10 mouse cellular contexts compared by ENCODE assay signal in the genomic region with DNA sequence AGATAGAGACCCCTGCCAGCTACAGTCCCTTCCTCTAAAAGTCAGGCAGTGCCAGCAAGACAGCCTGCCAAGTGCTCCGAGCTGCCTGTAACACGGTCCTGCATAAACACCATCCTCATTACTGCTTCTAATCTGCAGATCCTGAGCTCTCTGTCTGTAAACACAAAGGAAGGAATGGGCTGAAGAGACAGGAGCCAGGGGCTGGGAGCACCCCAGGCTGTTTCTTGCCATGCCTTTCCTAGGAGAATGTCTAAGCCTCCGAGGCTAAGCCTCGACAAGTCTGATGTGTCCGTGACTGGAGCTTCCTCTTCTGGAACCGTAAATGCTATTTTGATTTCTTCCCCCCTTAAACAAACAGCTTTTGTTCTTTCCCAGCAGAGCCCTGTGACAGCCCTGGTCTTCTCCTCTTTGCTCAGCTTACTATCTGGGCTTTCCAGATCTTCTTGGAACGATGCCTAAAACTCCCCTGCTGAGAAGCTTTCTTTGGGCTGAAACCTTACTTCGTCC. TPM values are rescaled to one million over a fixed set of nuclear protein-coding genes. Genes with fewer than 3 reads are reported as not detected.
DNase-seq lines count a peak whose midpoint lies in the region; ATAC-seq and TF ChIP-seq lines count a peak whose summit lies in the region.
"Had no signal": no experiment of that assay in that cellular context is flagged by ENCODE, and none has a peak within 500 bp of the region (broad histone marks: within the 10 kb centered on the region; RNA-seq: fewer than 3 reads in every experiment).

No protein-coding gene starts in this region.

- peak; percentile 60; the same call in 1 of the 2 replicates for ATAC-seq in heart, embryonic 15.5 days (replicated peaks; ENCODE audit: insufficient number of reproducible peaks, insufficient read depth, low FRiP score, low read depth)
- ATAC-seq in hindbrain, embryonic 16.5 days, result peak; percentile 75
- ATAC-seq in stomach, postnatal 0 days (ENCODE audit: low FRiP score, low TSS enrichment), result no peak

- no peaks in the 10 kb centered on the region for H3K9me3 ChIP-seq in heart, embryonic 15.5 days (replicated peaks)
- H3K9me3 ChIP-seq in hindbrain, embryonic 16.5 days (ENCODE audit: control insufficient read depth, low read length), result no peaks in the 10 kb centered on the region
- H3K9me3 ChIP-seq in stomach, postnatal 0 days (ENCODE audit: control insufficient read depth, low read length), result no peaks in the 10 kb centered on the region

- no peaks in the 10 kb centered on the region for H3K36me3 ChIP-seq in heart, embryonic 15.5 days
- no peaks in the 10 kb centered on the region for H3K36me3 ChIP-seq in hindbrain, embryonic 16.5 days (ENCODE audit: control insufficient read depth, insufficient read depth, low read length)
- H3K36me3 ChIP-seq in stomach, postnatal 0 days (ENCODE audit: control insufficient read depth, insufficient read depth, low read length), result no peaks in the 10 kb centered on the region

- WGBS in heart, embryonic 15.5 days, result 18% methylated on average over 8 of the region's 8 CpGs
- WGBS in hindbrain, embryonic 16.5 days, result 18% methylated on average over 8 of the region's 8 CpGs
- WGBS in stomach, postnatal 0 days, result 11% methylated on average over 8 of the region's 8 CpGs

- DNase-seq in heart, postnatal 4 days, result no peak
- peak; percentile 63 for DNase-seq in retina, postnatal 1 day
- DNase-seq in retina, embryonic 14.5 days (ENCODE audit: low spot score), result no peak
- no peak for DNase-seq in stomach, postnatal 0 days (ENCODE audit: low spot score)
- no peak for DNase-seq in layer of hippocampus, postnatal 14 days (ENCODE audit: low spot score in 2 of 2)
- no peak for DNase-seq in frontal cortex, adult 2 months (ENCODE audit: extremely low spot score in 1 of 2, low spot score in 1 of 2)
- DNase-seq: gastrocnemius, postnatal 25 days had no signal

- no peak overlapping the region for H3K4me2 ChIP-seq in heart, embryonic 15.5 days
- no peak overlapping the region for H3K4me2 ChIP-seq in hindbrain, embryonic 16.5 days (ENCODE audit: low read length)
- H3K4me2 ChIP-seq in stomach, postnatal 0 days (replicated peaks; ENCODE audit: low read depth), result no peak overlapping the region

- H3K27ac ChIP-seq in heart, embryonic 15.5 days, result peak overlapping the region; percentile 73
- H3K27ac ChIP-seq in hindbrain, embryonic 16.5 days (ENCODE audit: low read depth, low read length), result peak overlapping the region; percentile 65
- H3K27ac ChIP-seq in stomach, postnatal 0 days (replicated peaks), result peak overlapping the region; percentile 58

- no peak for TF ChIP-seq CTCF in stomach, postnatal 0 days (IDR thresholded peaks at IDR 0.05; ENCODE audit: low read depth)

- no peak for TF ChIP-seq EP300 in stomach, postnatal 0 days (optimal IDR thresholded peaks at IDR 0.05)

- peaks cover 10% of the 10 kb centered on the region for H3K4me1 ChIP-seq in heart, embryonic 15.5 days (replicated peaks)
- H3K4me1 ChIP-seq in hindbrain, embryonic 16.5 days (ENCODE audit: control insufficient read depth, insufficient read depth, low read depth, low read length), result peaks cover 9% of the 10 kb centered on the region
- H3K4me1 ChIP-seq in stomach, postnatal 0 days (replicated peaks; ENCODE audit: control insufficient read depth, insufficient read depth), result 0 out of 2 replicates have a peak, but pooled peaks cover 8% of the 10 kb centered on the region

- H3K4me3 ChIP-seq in heart, embryonic 15.5 days, result no peak overlapping the region
- H3K4me3 ChIP-seq in hindbrain, embryonic 16.5 days (ENCODE audit: low read length), result no peak overlapping the region
- no peak overlapping the region for H3K4me3 ChIP-seq in stomach, postnatal 0 days (ENCODE audit: low read depth, low read length)

- H3K9ac ChIP-seq in heart, embryonic 15.5 days, result no peak overlapping the region
- peak overlapping the region; percentile 44; the same call in 1 of the 2 replicates for H3K9ac ChIP-seq in hindbrain, embryonic 16.5 days (ENCODE audit: low read depth, low read length)
- H3K9ac ChIP-seq in stomach, postnatal 0 days (ENCODE audit: low read length), result peak overlapping the region; percentile 18; the same call in 1 of the 2 replicates

- H3K27me3 ChIP-seq in heart, embryonic 15.5 days, result no peaks in the 10 kb centered on the region
- H3K27me3 ChIP-seq in hindbrain, embryonic 16.5 days (replicated peaks; ENCODE audit: control insufficient read depth, insufficient read depth, low read length), result no peaks in the 10 kb centered on the region
- no peaks in the 10 kb centered on the region for H3K27me3 ChIP-seq in stomach, postnatal 0 days (ENCODE audit: control insufficient read depth, insufficient read depth, low read length)

RNA-seq across cellular contexts. Expression of a gene that starts 24.7 kb away (rescaled TPM):
- polyA plus RNA-seq in heart, embryonic 15.5 days (2015; fragmentation: Nextera tagmentation; extraction: Ambion mirVana), result 6.8 and 9.4 TPM in 2 replicates
- total RNA-seq in heart, postnatal 4 days (2021), result 1 to 10 TPM; 7.4 TPM
- polyA plus RNA-seq in hindbrain, embryonic 16.5 days (2015; fragmentation: Nextera tagmentation; extraction: Ambion mirVana), result 7.9 and 14.8 TPM in 2 replicates
- 24.4 and 32.1 TPM in 2 replicates for polyA plus RNA-seq in stomach, postnatal 0 days (2015; fragmentation: Nextera tagmentation; extraction: Ambion mirVana)
- total RNA-seq in layer of hippocampus, postnatal 14 days (2021), result 10 to 100 TPM; 15.2 to 17.7 TPM
- polyA plus RNA-seq in frontal cortex, adult 2 months (2012; rRNA removed), result 12.4 and 13.3 TPM in 2 replicates
- total RNA-seq: common myeloid progenitor, adult 5-6 weeks had no signal

RNA-seq across cellular contexts. Expression of a gene that starts 49.0 kb away (rescaled TPM):
- 14.6 and 15.1 TPM in 2 replicates for polyA plus RNA-seq in heart, embryonic 15.5 days (2015; fragmentation: Nextera tagmentation; extraction: Ambion mirVana)
- 10 to 100 TPM; 38.5 to 39.8 TPM for total RNA-seq in heart, postnatal 4 days (2021)
- polyA plus RNA-seq in hindbrain, embryonic 16.5 days (2015; fragmentation: Nextera tagmentation; extraction: Ambion mirVana), result 27.3 and 33.1 TPM in 2 replicates
- polyA plus RNA-seq in stomach, postnatal 0 days (2015; fragmentation: Nextera tagmentation; extraction: Ambion mirVana), result 16.6 and 17.0 TPM in 2 replicates
- 10 to 100 TPM; 17.5 to 17.6 TPM for total RNA-seq in layer of hippocampus, postnatal 14 days (2021)
- polyA plus RNA-seq in frontal cortex, adult 2 months (2012; rRNA removed), result 11.7 and 13.5 TPM in 2 replicates
